Mouse (Mus musculus): ENCODE data around the gene 4930503B20Rik. TPM values are rescaled to one million over a fixed set of nuclear protein-coding genes. Genes with fewer than 3 reads are reported as not detected.
A peak's percentile ranks its signal among the peaks of the same experiment; 100 is the strongest.

Gene 4930503B20Rik
- polyA plus RNA-seq, 1 experiment from 2014 or later, result not detected

DNA sequence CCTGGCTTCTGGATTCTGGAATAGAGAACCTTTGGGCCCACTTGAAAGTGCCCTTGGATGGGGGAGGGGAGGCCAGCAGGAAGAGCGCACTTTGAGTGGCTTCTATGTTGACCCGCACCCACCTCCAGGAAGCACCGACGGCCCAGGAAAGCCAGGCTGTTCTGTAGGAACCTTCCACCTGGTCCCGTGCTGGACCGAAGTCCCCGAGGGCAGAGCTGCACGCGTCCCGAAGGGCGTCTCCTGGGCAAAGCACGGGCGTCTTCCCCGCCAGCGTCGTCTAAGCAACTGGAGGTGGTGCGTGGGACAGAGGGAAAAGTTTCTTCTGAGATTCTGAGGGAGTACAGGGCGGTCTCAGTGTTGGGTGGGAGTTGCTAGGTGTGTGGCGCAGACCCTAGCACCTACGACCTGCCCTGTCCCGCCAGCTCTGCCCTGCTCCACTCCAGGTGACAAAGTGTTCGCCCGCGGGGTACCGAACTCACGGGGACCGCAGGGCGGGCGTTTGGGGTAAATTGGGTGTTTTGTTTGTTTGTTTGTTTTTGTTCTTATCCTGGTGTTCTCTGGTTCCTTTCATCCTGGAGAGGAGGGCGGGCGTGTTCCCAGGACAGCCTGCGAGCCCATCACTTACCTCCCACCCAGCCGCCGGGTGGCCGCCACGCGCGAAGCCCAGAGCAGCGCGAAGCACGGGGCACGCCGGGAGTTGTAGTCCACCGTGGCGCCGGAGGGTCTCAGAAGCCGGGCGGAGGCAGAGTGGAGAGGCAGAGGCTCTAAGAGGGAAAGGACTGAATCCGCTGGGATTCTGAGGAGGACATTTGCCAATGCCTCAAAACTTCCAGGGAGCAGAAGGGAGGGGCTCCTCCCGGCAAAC, 33.9 kb upstream of the 4930503B20Rik start, which contains the start of gene Samd13:
Samd13 (minus strand) TSS at position 782 of the 865 bp plus-strand sequence.
- peak; percentile 81 for DNase-seq (ENCODE audit: low spot score)
- Histone ChIP-seq H3K36me3 (ENCODE audit: insufficient read depth, low read length) (no peaks in the 10 kb centered on the region), H3K27me3 (ENCODE audit: insufficient read depth, low read length) (no peaks in the 10 kb centered on the region), H3K4me1 (replicated peaks; ENCODE audit: insufficient read depth, low read length) (peaks cover 5% of the 10 kb centered on the region), H3K4me2 (ENCODE audit: low read length) (peak within 1 kb of the TSS; percentile 79), H3K27ac (no peak within 1 kb of the TSS), H3K9ac (ENCODE audit: low read depth, low read length) (peak within 1 kb of the TSS; percentile 46), H3K4me3 (replicated peaks; ENCODE audit: low read depth, low read length) (peak within 1 kb of the TSS; percentile 56), H3K9me3 (replicated peaks; ENCODE audit: low read length) (no peaks in the 10 kb centered on the region)
- ATAC-seq (replicated peaks; ENCODE audit: low FRiP score, low read depth), result peak; percentile 79
- no peak for TF ChIP-seq CTCF (IDR thresholded peaks at IDR 0.05; ENCODE audit: low read depth)
- 3% methylated on average over 50 of the region's 50 CpGs for WGBS

DNA sequence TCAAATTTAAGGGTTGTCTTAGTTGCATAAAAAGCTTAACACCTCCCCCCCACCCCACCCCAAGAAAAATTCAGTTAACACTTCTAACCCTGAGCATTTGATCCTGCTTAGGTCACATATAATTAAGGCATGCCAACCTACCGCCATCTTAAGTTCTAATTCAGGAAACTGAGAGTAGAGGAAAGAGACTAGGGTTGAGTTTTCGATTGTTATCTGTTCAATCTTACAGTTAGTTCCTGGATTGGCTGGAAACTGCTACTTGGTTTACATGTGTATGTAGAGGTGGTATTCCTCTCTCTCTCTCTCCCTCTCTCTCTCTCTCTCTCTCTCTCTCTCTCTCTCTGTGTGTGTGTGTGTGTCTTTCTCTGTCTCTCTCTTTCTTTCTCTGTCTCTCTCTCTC, 32.0 kb upstream of the 4930503B20Rik start:
- ATAC-seq (replicated peaks; ENCODE audit: low FRiP score, low read depth), result no peak
- Histone ChIP-seq H3K9me3 (replicated peaks; ENCODE audit: low read length) (no peaks in the 10 kb centered on the region), H3K27me3 (ENCODE audit: insufficient read depth, low read length) (no peaks in the 10 kb centered on the region), H3K4me3 (replicated peaks; ENCODE audit: low read depth, low read length) (no peak overlapping the region), H3K36me3 (ENCODE audit: insufficient read depth, low read length) (no peaks in the 10 kb centered on the region), H3K9ac (ENCODE audit: low read depth, low read length) (no peak overlapping the region), H3K27ac (no peak overlapping the region), H3K4me1 (replicated peaks; ENCODE audit: insufficient read depth, low read length) (peaks cover 5% of the 10 kb centered on the region), H3K4me2 (ENCODE audit: low read length) (no peak overlapping the region)
- DNase-seq (ENCODE audit: low spot score), result no peak
- no peak for TF ChIP-seq CTCF (IDR thresholded peaks at IDR 0.05; ENCODE audit: low read depth)
- 58% methylated on average over 2 of the region's 2 CpGs for WGBS

DNA sequence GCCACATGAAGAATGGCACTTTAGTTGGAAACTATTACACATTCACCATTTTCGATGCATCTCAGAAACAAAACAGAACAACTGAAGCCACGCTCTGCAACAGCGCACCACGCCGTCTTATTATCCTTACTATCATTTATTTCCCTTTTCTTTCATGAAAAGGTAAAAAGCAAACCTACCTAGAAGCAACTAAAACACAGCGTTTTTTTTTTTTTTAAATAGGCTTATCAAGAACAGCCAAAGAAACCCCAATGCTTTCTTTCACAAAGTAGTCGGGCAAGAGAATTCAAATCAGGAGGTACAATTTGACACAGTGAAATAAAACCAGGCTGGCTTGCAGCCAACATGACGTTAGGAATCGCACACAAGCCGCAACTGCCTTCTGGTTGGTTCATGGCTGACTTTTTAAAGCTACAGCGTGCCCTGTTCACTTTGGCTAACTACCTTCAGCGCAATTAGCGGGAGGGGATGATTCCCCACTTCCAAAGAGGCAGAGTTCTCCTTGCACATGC, 31.1 kb upstream of the 4930503B20Rik start:
- no peaks in the 10 kb centered on the region for H3K9me3 ChIP-seq (replicated peaks; ENCODE audit: low read length)
- 32% methylated on average over 13 of the region's 13 CpGs for WGBS
- peaks cover 5% of the 10 kb centered on the region for H3K4me1 ChIP-seq (replicated peaks; ENCODE audit: insufficient read depth, low read length)
- peak; percentile 63 for DNase-seq (ENCODE audit: low spot score)
- no peaks in the 10 kb centered on the region for H3K27me3 ChIP-seq (ENCODE audit: insufficient read depth, low read length)
- peak overlapping the region; percentile 53 for H3K4me2 ChIP-seq (ENCODE audit: low read length)
- no peak for ATAC-seq (replicated peaks; ENCODE audit: low FRiP score, low read depth)
- H3K27ac ChIP-seq, result no peak overlapping the region
- no peak overlapping the region for H3K9ac ChIP-seq (ENCODE audit: low read depth, low read length)
- H3K36me3 ChIP-seq (ENCODE audit: insufficient read depth, low read length), result no peaks in the 10 kb centered on the region
- H3K4me3 ChIP-seq (replicated peaks; ENCODE audit: low read depth, low read length), result peak overlapping the region; percentile 19
- no peak for TF ChIP-seq CTCF (IDR thresholded peaks at IDR 0.05; ENCODE audit: low read depth)

DNA sequence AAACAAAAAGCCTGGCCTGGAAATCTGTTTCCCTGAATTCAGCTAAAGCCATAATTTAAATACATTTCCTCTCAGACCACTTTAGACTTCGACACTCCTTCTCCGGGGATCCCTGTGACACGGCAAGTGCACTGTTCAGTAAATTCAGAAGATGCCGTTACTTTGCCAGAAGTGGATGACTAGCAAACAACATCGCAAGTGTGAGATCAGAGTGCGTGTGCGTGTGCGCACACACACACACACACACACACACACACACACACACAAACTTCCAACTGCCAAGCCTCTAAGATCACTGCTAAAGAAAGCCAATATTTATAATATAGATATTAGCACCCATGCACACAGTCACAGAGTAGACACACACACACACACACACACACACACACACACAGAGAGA, 30.6 kb upstream of the 4930503B20Rik start:
- ATAC-seq (replicated peaks; ENCODE audit: low FRiP score, low read depth) (no peak), DNase-seq (ENCODE audit: low spot score) (peak; percentile 19)
- WGBS, result 41% methylated on average over 8 of the region's 8 CpGs
- Histone ChIP-seq H3K4me1 (replicated peaks; ENCODE audit: insufficient read depth, low read length) (peaks cover 5% of the 10 kb centered on the region), H3K4me3 (replicated peaks; ENCODE audit: low read depth, low read length) (0 out of 2 replicates have a peak overlapping the region, but pooled peaks have one; percentile 19), H3K27me3 (ENCODE audit: insufficient read depth, low read length) (no peaks in the 10 kb centered on the region), H3K9ac (ENCODE audit: low read depth, low read length) (no peak overlapping the region), H3K4me2 (ENCODE audit: low read length) (peak overlapping the region; percentile 53), H3K36me3 (ENCODE audit: insufficient read depth, low read length) (no peaks in the 10 kb centered on the region), H3K9me3 (replicated peaks; ENCODE audit: low read length) (no peaks in the 10 kb centered on the region), H3K27ac (no peak overlapping the region)
- TF ChIP-seq CTCF (IDR thresholded peaks at IDR 0.05; ENCODE audit: low read depth), result no peak

DNA sequence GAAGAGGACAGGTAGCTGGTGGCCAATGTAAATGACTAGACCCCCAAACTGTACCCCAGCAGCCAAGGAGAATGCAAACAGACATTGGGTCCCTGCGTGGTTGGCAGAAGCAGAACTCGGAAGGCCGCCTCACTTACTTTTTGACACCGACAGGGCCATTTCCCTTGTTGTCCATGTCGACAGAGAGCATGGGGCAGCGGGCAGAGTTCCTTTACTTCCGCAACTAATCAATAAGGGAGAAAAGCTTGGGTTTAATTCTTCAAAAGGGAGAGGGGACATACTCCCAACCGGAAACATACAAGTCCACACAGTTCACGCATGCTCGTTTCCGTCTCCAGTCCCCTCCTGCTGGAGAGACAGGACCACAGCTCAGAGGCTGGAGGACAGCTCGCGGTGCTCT, 29.5 kb upstream of the 4930503B20Rik start:
- no peaks in the 10 kb centered on the region for H3K27me3 ChIP-seq (ENCODE audit: insufficient read depth, low read length)
- H3K4me1 ChIP-seq (replicated peaks; ENCODE audit: insufficient read depth, low read length), result peaks cover 5% of the 10 kb centered on the region
- H3K9ac ChIP-seq (ENCODE audit: low read depth, low read length), result no peak overlapping the region
- H3K4me2 ChIP-seq (ENCODE audit: low read length), result no peak overlapping the region
- H3K27ac ChIP-seq, result no peak overlapping the region
- 86% methylated on average over 13 of the region's 13 CpGs for WGBS
- no peak for TF ChIP-seq CTCF (IDR thresholded peaks at IDR 0.05; ENCODE audit: low read depth)
- no peak overlapping the region for H3K4me3 ChIP-seq (replicated peaks; ENCODE audit: low read depth, low read length)
- no peak for ATAC-seq (replicated peaks; ENCODE audit: low FRiP score, low read depth)
- DNase-seq (ENCODE audit: low spot score), result no peak
- H3K36me3 ChIP-seq (ENCODE audit: insufficient read depth, low read length), result no peaks in the 10 kb centered on the region
- no peaks in the 10 kb centered on the region for H3K9me3 ChIP-seq (replicated peaks; ENCODE audit: low read length)

DNA sequence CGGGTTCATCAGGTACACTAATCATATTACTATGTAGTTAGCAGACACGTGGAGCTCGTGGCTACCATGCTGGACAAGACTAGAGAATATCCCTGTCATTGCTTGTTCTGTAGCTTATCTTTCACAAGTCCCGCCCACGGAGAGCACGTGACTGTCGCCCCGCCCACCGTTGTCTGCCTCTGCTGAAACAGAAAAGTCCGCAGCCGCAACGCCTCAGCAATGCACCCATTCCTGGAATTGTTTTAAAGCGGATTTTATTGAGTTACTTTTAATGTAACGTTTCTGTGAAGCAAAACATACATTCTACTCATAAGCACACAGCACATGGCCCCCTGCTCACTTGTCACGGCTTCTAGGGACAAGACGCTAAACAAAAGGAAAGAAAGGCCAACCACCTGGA, 28.5 kb upstream of the 4930503B20Rik start:
- no peak overlapping the region for H3K9ac ChIP-seq (ENCODE audit: low read depth, low read length)
- no peaks in the 10 kb centered on the region for H3K9me3 ChIP-seq (replicated peaks; ENCODE audit: low read length)
- H3K4me1 ChIP-seq (replicated peaks; ENCODE audit: insufficient read depth, low read length), result no peaks in the 10 kb centered on the region
- no peak overlapping the region for H3K4me2 ChIP-seq (ENCODE audit: low read length)
- no peak overlapping the region for H3K4me3 ChIP-seq (replicated peaks; ENCODE audit: low read depth, low read length)
- H3K27me3 ChIP-seq (ENCODE audit: insufficient read depth, low read length), result no peaks in the 10 kb centered on the region
- DNase-seq (ENCODE audit: low spot score) (no peak), ATAC-seq (replicated peaks; ENCODE audit: low FRiP score, low read depth) (no peak)
- no peak overlapping the region for H3K27ac ChIP-seq
- no peaks in the 10 kb centered on the region for H3K36me3 ChIP-seq (ENCODE audit: insufficient read depth, low read length)
- WGBS, result 94% methylated on average over 16 of the region's 16 CpGs
- no peak for TF ChIP-seq CTCF (IDR thresholded peaks at IDR 0.05; ENCODE audit: low read depth)

Data from kidney, postnatal 0 days (tissue).